Mouse (Mus musculus): ENCODE results near the gene Traf3ip2. TPM values are rescaled to one million over a fixed set of nuclear protein-coding genes. Genes with fewer than 3 reads are reported as not detected.

Gene Traf3ip2
- polyA plus RNA-seq, 1 experiment from 2014 or later = 12.9 TPM

DNA sequence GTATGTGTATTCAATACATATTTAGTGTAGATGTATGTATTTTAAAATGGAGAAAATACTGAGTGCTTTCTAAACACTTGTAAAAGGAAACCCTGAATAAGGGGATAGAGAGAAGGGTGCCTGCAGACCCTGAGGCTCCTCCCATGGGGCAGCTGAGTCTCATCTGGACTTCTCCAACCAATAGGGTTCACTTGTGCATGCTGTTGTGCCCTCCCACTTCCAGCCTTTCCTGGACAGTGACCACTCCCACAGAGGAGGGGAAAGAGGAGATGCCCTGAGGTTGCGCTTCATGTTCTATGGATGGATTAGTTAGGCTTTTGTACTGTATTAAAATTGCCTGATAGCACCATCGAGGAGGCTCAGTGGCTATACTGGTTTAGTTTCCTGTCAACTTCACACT is 30.3 kb upstream of the Traf3ip2 start:
- ATAC-seq (replicated peaks; ENCODE audit: insufficient number of reproducible peaks, low FRiP score, low TSS enrichment) = no peak
- H3K4me3 ChIP-seq (ENCODE audit: low read depth, low read length) = no peak overlapping the region
- 79% methylated on average over 2 of the region's 2 CpGs for WGBS (ENCODE audit: insufficient replicate concordance)

DNA sequence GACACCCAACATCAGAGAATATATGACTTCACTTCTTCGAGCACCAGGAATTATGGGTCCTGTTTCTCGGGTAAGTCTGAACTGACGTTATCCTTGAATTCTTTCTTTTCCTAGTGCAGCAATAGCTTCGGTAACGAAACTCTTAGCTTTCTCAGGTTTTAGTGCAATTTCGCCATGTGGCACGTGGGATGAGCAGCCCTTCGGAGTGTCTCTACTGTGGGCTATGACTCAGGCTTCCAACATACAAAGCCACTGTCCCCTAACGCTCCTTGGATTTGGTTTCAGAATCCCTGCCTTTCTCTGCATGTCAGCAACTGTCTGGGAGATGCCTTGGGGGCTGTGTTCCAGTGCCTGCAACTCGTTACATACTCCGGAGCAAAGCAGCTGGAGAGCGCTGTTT is 29.0 kb upstream of the Traf3ip2 start:
- no peaks in the 10 kb centered on the region for H3K27me3 ChIP-seq (ENCODE audit: control insufficient read depth, insufficient read depth, low read length)
- no peaks in the 10 kb centered on the region for H3K36me3 ChIP-seq (ENCODE audit: control insufficient read depth, insufficient read depth, low read length)
- 79% methylated on average over 12 of the region's 12 CpGs for WGBS (ENCODE audit: insufficient replicate concordance)
- H3K27ac ChIP-seq (ENCODE audit: low read depth, low read length) = no peak overlapping the region
- H3K4me3 ChIP-seq (ENCODE audit: low read depth, low read length) = no peak overlapping the region
- no peaks in the 10 kb centered on the region for H3K9me3 ChIP-seq (replicated peaks; ENCODE audit: control insufficient read depth, low read length)
- no peak overlapping the region for H3K9ac ChIP-seq (ENCODE audit: low read depth, low read length)
- H3K4me2 ChIP-seq = no peak overlapping the region
- no peaks in the 10 kb centered on the region; the same call in none of the 2 replicates for H3K4me1 ChIP-seq (ENCODE audit: control insufficient read depth, insufficient read depth, low read length)
- no peak for ATAC-seq (replicated peaks; ENCODE audit: insufficient number of reproducible peaks, low FRiP score, low TSS enrichment)

More for the DNA sequence above, 30.3 kb upstream of the Traf3ip2 start:
- Histone ChIP-seq H3K9ac (ENCODE audit: low read depth, low read length) (no peak overlapping the region), H3K27ac (ENCODE audit: low read depth, low read length) (no peak overlapping the region), H3K27me3 (ENCODE audit: control insufficient read depth, insufficient read depth, low read length) (no peaks in the 10 kb centered on the region), H3K9me3 (replicated peaks; ENCODE audit: control insufficient read depth, low read length) (no peaks in the 10 kb centered on the region), H3K4me1 (ENCODE audit: control insufficient read depth, insufficient read depth, low read length) (no peaks in the 10 kb centered on the region; the same call in none of the 2 replicates), H3K36me3 (ENCODE audit: control insufficient read depth, insufficient read depth, low read length) (no peaks in the 10 kb centered on the region), H3K4me2 (no peak overlapping the region)

DNA sequence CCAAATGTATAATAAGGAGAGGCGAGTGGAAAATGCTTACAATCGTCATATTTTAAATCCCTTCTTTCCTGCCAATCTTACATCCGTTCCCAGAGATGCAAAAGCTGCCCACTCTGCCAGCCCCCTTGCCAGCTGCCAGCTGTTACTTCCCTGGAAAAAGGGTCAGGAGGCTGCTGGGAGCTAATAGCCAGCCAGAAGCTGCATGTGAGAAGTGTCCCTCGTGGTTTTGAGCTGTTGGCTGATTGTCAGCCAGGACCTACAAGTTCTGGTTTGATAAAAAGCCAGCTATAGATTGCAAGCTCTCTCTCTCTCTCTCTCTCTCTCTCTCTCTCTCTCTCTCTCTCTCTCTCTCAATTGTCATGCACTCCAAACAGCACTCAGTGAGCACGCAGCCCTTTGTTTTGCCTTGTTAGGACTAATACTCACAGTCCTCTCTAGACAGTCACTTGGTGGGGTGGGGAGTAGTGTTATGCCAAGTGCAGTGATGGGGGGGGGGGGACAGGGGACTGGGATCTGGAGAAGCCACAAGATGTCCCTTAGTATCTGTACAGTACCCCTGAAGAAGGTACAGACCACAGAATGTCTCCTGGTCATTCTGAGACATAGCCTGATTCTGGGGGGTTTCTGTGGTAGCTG is 25.3 kb upstream of the Traf3ip2 start:
- Histone ChIP-seq H3K9ac (ENCODE audit: low read depth, low read length) (no peak overlapping the region), H3K4me1 (ENCODE audit: control insufficient read depth, insufficient read depth, low read length) (no peaks in the 10 kb centered on the region; the same call in 1 of the 2 replicates), H3K4me3 (ENCODE audit: low read depth, low read length) (no peak overlapping the region), H3K9me3 (replicated peaks; ENCODE audit: control insufficient read depth, low read length) (no peaks in the 10 kb centered on the region), H3K27ac (ENCODE audit: low read depth, low read length) (no peak overlapping the region), H3K36me3 (ENCODE audit: control insufficient read depth, insufficient read depth, low read length) (no peaks in the 10 kb centered on the region), H3K4me2 (no peak overlapping the region), H3K27me3 (ENCODE audit: control insufficient read depth, insufficient read depth, low read length) (0 out of 2 replicates have a peak, but pooled peaks cover 3% of the 10 kb centered on the region)
- WGBS (ENCODE audit: insufficient replicate concordance) = 55% methylated on average over 5 of the region's 5 CpGs
- ATAC-seq (replicated peaks; ENCODE audit: insufficient number of reproducible peaks, low FRiP score, low TSS enrichment) = no peak

DNA sequence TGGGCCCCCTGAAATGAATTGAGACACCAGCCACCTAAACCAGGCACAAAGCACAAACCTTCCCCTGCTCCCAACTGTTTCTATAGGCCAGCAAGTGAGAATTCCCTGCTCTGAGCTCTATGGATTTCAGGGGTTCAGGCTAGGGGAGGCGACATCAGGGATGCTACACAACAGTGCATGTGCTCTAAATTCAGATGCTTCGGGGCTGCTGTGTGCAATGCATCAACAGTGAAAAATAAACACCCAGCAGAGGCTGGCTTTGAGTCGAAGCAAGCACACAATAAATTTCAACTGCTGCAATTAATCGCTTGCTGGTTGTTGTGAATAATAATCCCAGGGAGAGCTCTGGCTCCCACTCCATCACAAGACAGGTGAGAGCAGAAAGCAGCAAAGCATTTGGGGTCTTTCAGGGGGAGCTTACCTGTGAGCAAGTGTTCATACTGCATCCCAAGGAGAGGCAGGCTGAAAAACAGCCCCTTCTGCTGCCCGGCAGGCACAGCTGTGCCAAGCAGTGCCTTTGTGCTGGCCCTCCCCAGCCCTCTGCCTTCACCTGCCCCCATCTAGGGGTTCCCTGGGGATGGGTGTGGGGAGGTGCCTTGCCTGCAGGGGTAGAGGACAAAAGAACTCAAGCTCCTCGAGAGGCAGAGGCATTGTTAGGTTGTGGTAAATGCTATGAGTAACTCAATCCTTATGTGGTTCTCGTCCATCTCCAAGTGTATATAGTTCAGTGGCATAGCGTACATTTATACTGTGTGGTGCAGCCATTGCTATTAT is 24.6 kb upstream of the Traf3ip2 start:
- H3K4me1 ChIP-seq (ENCODE audit: control insufficient read depth, insufficient read depth, low read length) = no peaks in the 10 kb centered on the region; the same call in 1 of the 2 replicates
- H3K4me3 ChIP-seq (ENCODE audit: low read depth, low read length) = no peak overlapping the region
- no peaks in the 10 kb centered on the region for H3K9me3 ChIP-seq (replicated peaks; ENCODE audit: control insufficient read depth, low read length)
- no peak for ATAC-seq (replicated peaks; ENCODE audit: insufficient number of reproducible peaks, low FRiP score, low TSS enrichment)
- H3K27ac ChIP-seq (ENCODE audit: low read depth, low read length) = no peak overlapping the region
- no peak overlapping the region for H3K9ac ChIP-seq (ENCODE audit: low read depth, low read length)
- H3K27me3 ChIP-seq (ENCODE audit: control insufficient read depth, insufficient read depth, low read length) = 0 out of 2 replicates have a peak, but pooled peaks cover 3% of the 10 kb centered on the region
- H3K36me3 ChIP-seq (ENCODE audit: control insufficient read depth, insufficient read depth, low read length) = no peaks in the 10 kb centered on the region
- no peak overlapping the region for H3K4me2 ChIP-seq
- WGBS (ENCODE audit: insufficient replicate concordance) = 75% methylated on average over 8 of the region's 8 CpGs

DNA sequence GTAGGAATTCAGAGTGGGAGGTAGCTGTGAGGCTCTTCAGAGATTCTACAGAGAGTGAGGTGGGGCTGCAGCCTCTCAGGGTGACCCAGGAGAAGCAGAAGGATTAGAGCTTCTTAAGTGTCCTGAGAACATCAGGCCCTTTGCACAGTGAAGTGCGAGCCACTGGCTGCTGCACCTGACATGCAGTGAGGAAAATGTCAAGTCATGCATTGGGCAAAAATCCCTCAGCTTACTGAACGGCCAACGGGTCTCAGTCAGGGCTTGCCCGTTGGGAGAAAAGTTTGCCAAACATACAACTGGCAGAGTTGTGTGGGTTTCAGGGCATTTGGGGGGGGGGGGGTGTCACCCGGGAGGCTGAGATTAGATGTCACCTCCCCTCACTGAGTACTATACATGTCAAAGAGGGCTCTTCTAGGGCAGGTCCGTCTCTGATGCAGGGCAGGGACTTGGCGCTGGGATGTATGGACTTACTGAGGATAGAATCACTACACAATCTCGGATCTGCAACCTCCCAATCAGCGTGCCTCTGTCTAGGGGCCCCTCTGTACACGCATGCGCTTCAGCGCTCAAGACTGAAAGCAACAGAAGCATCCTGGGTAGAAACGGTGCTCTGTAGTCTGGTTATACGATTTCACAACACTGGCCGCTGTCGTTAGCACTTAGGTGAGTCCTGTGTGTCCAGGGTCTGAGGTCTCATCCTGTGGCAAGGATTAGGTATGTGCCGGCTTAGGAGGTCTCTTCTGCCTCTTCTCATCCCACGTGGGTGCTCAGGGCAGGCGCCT is 22.8 kb upstream of the Traf3ip2 start:
- Histone ChIP-seq H3K27me3 (ENCODE audit: control insufficient read depth, insufficient read depth, low read length) (0 out of 2 replicates have a peak, but pooled peaks cover 3% of the 10 kb centered on the region), H3K27ac (ENCODE audit: low read depth, low read length) (no peak overlapping the region), H3K4me2 (no peak overlapping the region), H3K4me1 (ENCODE audit: control insufficient read depth, insufficient read depth, low read length) (no peaks in the 10 kb centered on the region; the same call in 1 of the 2 replicates), H3K9me3 (replicated peaks; ENCODE audit: control insufficient read depth, low read length) (peaks cover 6% of the 10 kb centered on the region), H3K9ac (ENCODE audit: low read depth, low read length) (no peak overlapping the region), H3K4me3 (ENCODE audit: low read depth, low read length) (no peak overlapping the region), H3K36me3 (ENCODE audit: control insufficient read depth, insufficient read depth, low read length) (no peaks in the 10 kb centered on the region)
- 77% methylated on average over 19 of the region's 19 CpGs for WGBS (ENCODE audit: insufficient replicate concordance)
- no peak for ATAC-seq (replicated peaks; ENCODE audit: insufficient number of reproducible peaks, low FRiP score, low TSS enrichment)

DNA sequence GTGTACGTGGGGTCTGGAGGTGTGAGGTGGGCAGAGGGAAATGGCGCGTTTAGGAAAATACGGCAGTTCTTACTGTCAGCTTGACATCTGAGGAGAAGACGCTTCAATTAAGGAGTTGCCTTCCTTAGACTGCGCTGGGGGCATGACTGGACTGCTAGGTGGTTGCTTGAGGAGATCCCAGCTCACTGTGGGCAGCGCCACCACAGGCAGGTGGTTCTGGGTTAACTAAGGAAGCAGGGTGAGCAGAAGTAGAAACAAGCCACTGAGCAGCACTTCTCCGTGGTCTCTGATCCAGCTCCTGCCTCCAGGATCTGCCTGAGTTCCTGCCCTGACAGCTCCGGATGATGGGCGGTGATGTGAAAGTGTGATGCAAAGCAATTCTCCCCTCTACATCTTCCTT is 22.1 kb upstream of the Traf3ip2 start:
- H3K4me1 ChIP-seq (ENCODE audit: control insufficient read depth, insufficient read depth, low read length) = no peaks in the 10 kb centered on the region; the same call in 1 of the 2 replicates
- H3K9me3 ChIP-seq (replicated peaks; ENCODE audit: control insufficient read depth, low read length) = peaks cover 6% of the 10 kb centered on the region
- 78% methylated on average over 10 of the region's 10 CpGs for WGBS (ENCODE audit: insufficient replicate concordance)
- no peak overlapping the region for H3K4me3 ChIP-seq (ENCODE audit: low read depth, low read length)
- no peak for ATAC-seq (replicated peaks; ENCODE audit: insufficient number of reproducible peaks, low FRiP score, low TSS enrichment)
- no peak overlapping the region for H3K9ac ChIP-seq (ENCODE audit: low read depth, low read length)
- H3K27ac ChIP-seq (ENCODE audit: low read depth, low read length) = no peak overlapping the region
- H3K27me3 ChIP-seq (ENCODE audit: control insufficient read depth, insufficient read depth, low read length) = 0 out of 2 replicates have a peak, but pooled peaks cover 3% of the 10 kb centered on the region
- no peak overlapping the region for H3K4me2 ChIP-seq
- H3K36me3 ChIP-seq (ENCODE audit: control insufficient read depth, insufficient read depth, low read length) = no peaks in the 10 kb centered on the region

DNA sequence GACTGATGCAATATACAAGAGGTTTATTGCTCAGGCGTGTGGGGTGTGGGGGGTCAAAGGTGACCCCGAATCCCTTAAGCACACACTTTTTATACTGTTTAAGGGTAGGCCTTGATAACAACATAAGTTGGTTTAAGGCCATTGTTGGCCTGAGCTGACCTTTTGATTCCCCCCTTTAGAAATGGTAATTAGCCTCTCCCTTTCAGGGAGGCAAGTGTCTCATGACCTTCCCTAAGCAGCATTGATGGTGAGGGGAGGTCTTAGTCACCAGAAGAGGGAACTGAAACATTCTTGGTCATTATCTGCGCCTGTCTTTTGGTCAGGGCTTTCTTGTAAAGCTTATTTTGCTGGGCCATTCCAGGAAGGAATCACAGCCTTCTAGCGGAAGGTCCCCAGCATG is 20.2 kb upstream of the Traf3ip2 start:
- Histone ChIP-seq H3K27ac (ENCODE audit: low read depth, low read length) (no peak overlapping the region), H3K4me3 (ENCODE audit: low read depth, low read length) (no peak overlapping the region), H3K36me3 (ENCODE audit: control insufficient read depth, insufficient read depth, low read length) (no peaks in the 10 kb centered on the region), H3K27me3 (ENCODE audit: control insufficient read depth, insufficient read depth, low read length) (0 out of 2 replicates have a peak, but pooled peaks cover 3% of the 10 kb centered on the region), H3K4me1 (ENCODE audit: control insufficient read depth, insufficient read depth, low read length) (no peaks in the 10 kb centered on the region; the same call in 1 of the 2 replicates), H3K9me3 (replicated peaks; ENCODE audit: control insufficient read depth, low read length) (peaks cover 6% of the 10 kb centered on the region), H3K4me2 (no peak overlapping the region), H3K9ac (ENCODE audit: low read depth, low read length) (no peak overlapping the region)
- no peak for ATAC-seq (replicated peaks; ENCODE audit: insufficient number of reproducible peaks, low FRiP score, low TSS enrichment)
- 89% methylated on average over 4 of the region's 4 CpGs for WGBS (ENCODE audit: insufficient replicate concordance)

DNA sequence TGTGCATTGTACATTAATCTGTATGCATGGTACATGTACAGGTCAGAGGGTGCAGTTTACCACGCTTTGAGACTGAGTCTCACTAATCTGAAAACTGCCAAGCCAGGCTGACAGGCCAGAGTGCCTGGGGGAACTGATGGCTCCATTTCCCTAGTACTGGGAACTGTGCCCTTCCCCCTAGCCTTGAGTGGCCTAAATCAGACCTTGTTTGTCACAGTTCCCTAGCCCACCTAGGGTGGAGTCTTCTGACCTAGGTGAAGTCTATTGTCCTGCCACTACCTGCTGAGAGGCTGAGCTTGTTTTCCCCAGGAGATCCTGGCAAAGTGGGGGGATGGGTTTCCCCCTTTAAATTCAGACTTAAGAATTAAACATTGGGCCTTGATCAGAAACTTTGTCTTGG is 18.0 kb upstream of the Traf3ip2 start:
- no peak overlapping the region for H3K4me3 ChIP-seq (ENCODE audit: low read depth, low read length)
- no peaks in the 10 kb centered on the region for H3K36me3 ChIP-seq (ENCODE audit: control insufficient read depth, insufficient read depth, low read length)
- 56% methylated on average over 1 of the region's 1 CpGs for WGBS (ENCODE audit: insufficient replicate concordance)

More for the DNA sequence above, 18.0 kb upstream of the Traf3ip2 start:
- H3K4me2 ChIP-seq = no peak overlapping the region
- no peak overlapping the region for H3K27ac ChIP-seq (ENCODE audit: low read depth, low read length)
- no peaks in the 10 kb centered on the region; the same call in 1 of the 2 replicates for H3K4me1 ChIP-seq (ENCODE audit: control insufficient read depth, insufficient read depth, low read length)
- no peak for ATAC-seq (replicated peaks; ENCODE audit: insufficient number of reproducible peaks, low FRiP score, low TSS enrichment)
- peaks cover 6% of the 10 kb centered on the region for H3K9me3 ChIP-seq (replicated peaks; ENCODE audit: control insufficient read depth, low read length)
- H3K27me3 ChIP-seq (ENCODE audit: control insufficient read depth, insufficient read depth, low read length) = no peaks in the 10 kb centered on the region
- no peak overlapping the region for H3K9ac ChIP-seq (ENCODE audit: low read depth, low read length)
